Mouse (Mus musculus) midbrain, embryonic 14.5 days (tissue): ENCODE data around the gene Aknad1. TPM values are rescaled to one million over a fixed set of nuclear protein-coding genes. Genes with fewer than 3 reads are reported as not detected.

ENCODE experiments used
- ATAC-seq: fragments of 200-750 bp; cut with Nextera tagmentation; 2 replicates; pipeline ENCODE4 v1.8.0; 2017; ENCODE audit warnings: moderate number of reproducible peaks, moderate library complexity; ENCODE audit not compliant: low FRiP score, low TSS enrichment
- DNase-seq: peaks from one replicate; pipeline ENCODE4 v3.0.0-alpha.2; 2015
- H3K27ac ChIP-seq: fragments of 300-500 bp; sonication (generic); replicated peaks from 2 replicates; pipeline ENCODE4 v1.5.1; 2014; ENCODE audit warnings: mild to moderate bottlenecking, low read depth, low read length, moderate library complexity
- H3K27me3 ChIP-seq: fragments of 300-500 bp; sonication (generic); 2 replicates; pipeline ENCODE4 v1.6.1; 2014; ENCODE audit warnings: low read length, control low read depth, mixed read lengths; ENCODE audit not compliant: control insufficient read depth, insufficient read depth
- H3K36me3 ChIP-seq: fragments of 300-500 bp; sonication (generic); 2 replicates; pipeline ENCODE4 v1.6.1; 2014; ENCODE audit warnings: low read length, control low read depth; ENCODE audit not compliant: control insufficient read depth, insufficient read depth
- H3K4me1 ChIP-seq: fragments of 300-500 bp; sonication (generic); 2 replicates; pipeline ENCODE4 v1.6.1; 2014; ENCODE audit warnings: mild to moderate bottlenecking, antibody characterized with exemption, low read length, control low read depth; ENCODE audit not compliant: control insufficient read depth, insufficient read depth
- H3K4me2 ChIP-seq: fragments of 300-500 bp; sonication (generic); 2 replicates; pipeline ENCODE4 v1.6.1; 2014; ENCODE audit warnings: mild to moderate bottlenecking, low read length, moderate library complexity
- H3K4me3 ChIP-seq: fragments of 300-500 bp; sonication (generic); replicated peaks from 2 replicates; pipeline ENCODE4 v1.5.1; 2014; ENCODE audit warnings: low read depth, low read length
- H3K9ac ChIP-seq: fragments of 300-500 bp; sonication (generic); replicated peaks from 2 replicates; pipeline ENCODE4 v1.6.1; 2014; ENCODE audit warnings: mild to moderate bottlenecking, low read length, moderate library complexity
- H3K9me3 ChIP-seq: fragments of 300-500 bp; sonication (generic); 2 replicates; pipeline ENCODE4 v1.6.1; 2016; ENCODE audit warnings: low read length, control low read depth, mixed read lengths; ENCODE audit not compliant: control insufficient read depth
- WGBS: fragments of 180-500 bp; shearing (Covaris S2); extraction: QIAGEN DNeasy Blood & Tissue Kit; methylation state at CpG from one replicate; pipeline ENCODE4 v1.1.7; 2014; 5-methylcytosine and 5-hydroxymethylcytosine counted together
- polyA plus RNA-seq: library from polyadenylated mRNA; unstranded; fragments of >200 nt; fragmentation: Nextera tagmentation; extraction: Ambion mirVana; gene quantifications from 2 replicates; pipeline ENCODE4 v1.2.1, GENCODE M21; 2014

The Aknad1 gene
- polyA plus RNA-seq, 1 experiment from 2014 or later, result not detected

DNA sequence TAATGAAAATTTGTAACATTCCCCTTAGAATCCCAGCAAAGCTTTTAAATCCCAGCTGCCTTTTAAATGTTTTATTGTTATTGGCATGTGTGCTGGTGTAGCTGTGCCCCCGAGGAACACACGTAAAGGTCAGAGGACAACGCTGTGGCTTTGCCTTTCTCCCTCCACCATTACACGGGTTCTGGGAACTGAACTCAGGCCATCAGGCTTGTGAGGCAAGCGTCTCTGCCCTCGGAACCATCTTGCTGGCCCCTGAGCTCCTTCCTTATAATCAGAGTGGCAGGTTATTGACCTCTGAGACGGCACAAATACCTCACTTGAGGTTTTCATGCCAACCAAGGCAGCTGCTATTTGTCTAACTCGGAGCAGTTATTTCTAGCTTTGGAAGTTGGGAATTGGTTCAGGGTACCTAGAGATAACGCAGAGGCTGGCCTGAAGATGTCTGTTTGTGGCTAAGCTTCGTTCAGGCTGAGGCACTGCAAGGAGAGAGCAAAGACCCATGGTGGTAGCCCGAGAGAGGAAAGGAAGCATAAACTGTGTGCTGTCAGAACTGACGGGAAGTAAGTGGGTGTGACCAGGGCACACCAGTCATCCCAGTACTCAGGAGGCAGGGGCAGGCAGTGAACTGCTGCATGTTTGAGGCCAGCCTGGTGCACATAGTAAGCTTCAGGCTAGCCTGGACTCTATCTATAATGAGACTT, 48.4 kb downstream of the Aknad1 start:
- Histone ChIP-seq H3K9me3 (0 out of 2 replicates have a peak, but pooled peaks cover 5% of the 10 kb centered on the region), H3K27ac (no peak overlapping the region), H3K27me3 (no peaks in the 10 kb centered on the region), H3K36me3 (0 out of 2 replicates have a peak, but pooled peaks cover 3% of the 10 kb centered on the region), H3K4me3 (no peak overlapping the region), H3K4me2 (no peak overlapping the region), H3K9ac (no peak overlapping the region), H3K4me1 (no peaks in the 10 kb centered on the region)
- DNase-seq (no peak), ATAC-seq (no peak)
- WGBS, result 80% methylated on average over 12 of the region's 12 CpGs

DNA sequence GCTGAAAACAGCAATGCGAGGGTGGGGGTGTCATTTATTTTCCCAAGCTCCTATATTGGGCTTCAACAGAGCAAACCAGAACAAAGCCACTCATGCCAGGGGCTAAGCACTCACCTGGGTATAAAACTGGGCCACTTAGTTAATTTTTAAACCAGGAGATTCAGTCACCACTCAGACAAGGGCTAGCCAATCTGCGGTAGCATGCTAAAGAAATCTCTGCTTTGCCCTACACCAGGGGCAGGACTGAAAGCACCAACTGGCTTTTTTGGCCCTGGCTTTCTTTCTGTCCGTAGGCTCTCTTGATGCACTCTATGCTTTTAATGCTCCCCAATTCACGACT, 49.0 kb downstream of the Aknad1 start:
- Histone ChIP-seq H3K9me3 (0 out of 2 replicates have a peak, but pooled peaks cover 5% of the 10 kb centered on the region), H3K4me3 (no peak overlapping the region), H3K36me3 (0 out of 2 replicates have a peak, but pooled peaks cover 3% of the 10 kb centered on the region), H3K27me3 (no peaks in the 10 kb centered on the region), H3K9ac (no peak overlapping the region), H3K4me2 (no peak overlapping the region), H3K27ac (no peak overlapping the region), H3K4me1 (no peaks in the 10 kb centered on the region)
- DNase-seq (no peak), ATAC-seq (no peak)
- 94% methylated on average over 4 of the region's 4 CpGs for WGBS

DNA sequence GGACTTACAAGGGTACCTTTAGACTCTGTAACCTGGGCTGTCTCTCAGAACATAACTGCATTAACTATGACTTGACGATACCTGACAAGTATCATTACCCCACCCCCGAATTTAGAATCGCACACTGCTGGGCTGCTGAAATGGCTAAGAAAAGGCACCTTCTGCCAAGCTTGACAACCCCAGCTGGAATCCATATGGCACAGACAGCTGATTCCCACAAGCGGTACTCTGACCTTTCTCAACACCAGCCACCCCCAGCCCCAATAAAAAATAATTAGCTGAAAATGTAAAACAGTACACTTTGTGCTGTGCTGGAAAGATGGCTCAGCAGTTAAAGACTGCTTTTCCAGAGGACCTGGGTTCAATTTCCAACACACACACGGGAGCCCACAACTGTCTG, 49.8 kb downstream of the Aknad1 start:
- ATAC-seq, result no peak

DNA sequence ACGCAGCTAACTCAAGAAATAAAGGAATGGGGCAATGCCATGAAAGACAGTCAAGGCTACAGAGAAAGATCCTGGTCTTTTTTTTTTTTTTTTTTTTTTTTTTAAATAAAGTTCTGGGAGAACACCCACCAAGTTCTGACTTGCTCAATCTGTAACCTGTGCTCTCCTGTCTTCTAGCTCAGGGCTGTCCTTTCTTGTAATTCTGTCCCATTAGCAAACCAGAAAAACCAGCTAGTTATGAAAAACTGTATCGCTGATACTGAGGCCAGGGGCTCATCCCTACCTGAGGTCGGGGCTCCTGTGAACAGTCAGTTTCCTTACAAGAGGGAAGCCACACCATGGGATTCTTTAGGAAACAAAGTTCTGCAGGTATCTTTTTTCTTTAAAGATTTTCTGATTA, 51.0 kb downstream of the Aknad1 start:
- WGBS, result 83% methylated on average over 3 of the region's 3 CpGs
- no peak overlapping the region for H3K9ac ChIP-seq
- no peaks in the 10 kb centered on the region for H3K9me3 ChIP-seq
- H3K4me2 ChIP-seq, result no peak overlapping the region
- H3K27ac ChIP-seq, result no peak overlapping the region
- ATAC-seq, result no peak
- no peaks in the 10 kb centered on the region for H3K27me3 ChIP-seq
- no peak overlapping the region for H3K4me3 ChIP-seq
- DNase-seq, result no peak
- H3K4me1 ChIP-seq, result no peaks in the 10 kb centered on the region
- H3K36me3 ChIP-seq, result 0 out of 2 replicates have a peak, but pooled peaks cover 11% of the 10 kb centered on the region

More for the DNA sequence above, 49.8 kb downstream of the Aknad1 start:
- no peak for DNase-seq
- Histone ChIP-seq H3K4me3 (no peak overlapping the region), H3K9me3 (0 out of 2 replicates have a peak, but pooled peaks cover 5% of the 10 kb centered on the region), H3K4me1 (no peaks in the 10 kb centered on the region), H3K36me3 (0 out of 2 replicates have a peak, but pooled peaks cover 8% of the 10 kb centered on the region), H3K9ac (no peak overlapping the region), H3K27ac (no peak overlapping the region), H3K4me2 (no peak overlapping the region), H3K27me3 (no peaks in the 10 kb centered on the region)
- WGBS, result 76% methylated on average over 5 of the region's 5 CpGs

DNA sequence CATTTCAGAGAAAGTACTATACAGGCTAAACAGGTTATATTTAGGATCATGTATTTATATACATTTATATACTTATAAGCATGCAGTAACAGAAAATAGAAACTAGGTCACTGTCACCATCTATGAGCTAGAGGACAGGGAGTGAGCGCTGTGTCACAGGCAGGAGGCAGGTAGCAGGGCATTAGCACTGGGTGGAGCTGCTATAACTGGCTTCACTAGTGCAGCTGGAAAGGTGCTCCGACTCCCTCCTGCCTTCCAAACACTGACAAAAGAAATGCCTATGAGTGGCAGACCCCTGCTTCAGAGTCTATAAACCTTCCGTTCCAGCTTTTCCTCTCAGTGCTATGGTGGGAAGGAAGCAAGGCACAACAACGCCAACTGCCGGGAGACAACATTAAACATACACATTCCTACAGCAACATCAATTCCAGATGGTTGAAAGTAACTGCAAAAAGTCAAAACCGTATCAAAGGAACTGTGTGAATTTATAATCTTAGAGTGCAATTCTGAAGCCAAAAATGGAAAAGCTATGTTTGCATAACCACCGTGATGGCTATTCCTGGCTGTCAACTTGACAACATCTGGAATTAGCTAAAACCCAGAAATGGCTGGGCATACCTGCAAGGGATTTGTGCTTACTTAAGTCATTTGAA, 51.7 kb downstream of the Aknad1 start:
- WGBS, result 89% methylated on average over 7 of the region's 7 CpGs
- no peak overlapping the region for H3K27ac ChIP-seq
- DNase-seq (no peak), ATAC-seq (no peak)
- no peak overlapping the region for H3K4me2 ChIP-seq
- H3K9ac ChIP-seq, result no peak overlapping the region
- H3K4me3 ChIP-seq, result no peak overlapping the region
- 0 out of 2 replicates have a peak, but pooled peaks cover 14% of the 10 kb centered on the region for H3K36me3 ChIP-seq
- no peaks in the 10 kb centered on the region for H3K27me3 ChIP-seq
- no peaks in the 10 kb centered on the region for H3K4me1 ChIP-seq
- no peaks in the 10 kb centered on the region for H3K9me3 ChIP-seq

DNA sequence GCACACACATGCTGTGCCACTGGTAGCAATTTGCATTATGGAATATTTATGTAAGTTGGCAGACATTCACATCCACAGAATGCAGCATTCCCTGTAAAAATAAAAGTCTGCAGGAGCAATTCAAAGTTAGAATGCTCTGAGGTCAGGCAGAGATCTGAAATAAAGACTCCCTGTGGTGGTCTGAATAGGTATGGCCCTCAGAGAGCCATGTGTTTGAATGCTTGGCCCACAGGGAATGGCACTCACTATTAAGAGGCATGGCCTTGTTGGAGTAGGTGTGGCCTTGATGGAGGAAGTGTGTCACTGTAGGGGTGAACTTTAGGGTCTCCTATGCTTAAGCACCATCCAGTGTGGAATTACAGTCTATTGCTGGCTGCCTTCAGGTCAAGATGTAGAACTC, 53.0 kb downstream of the Aknad1 start:
- no peak overlapping the region for H3K4me2 ChIP-seq
- H3K4me3 ChIP-seq, result no peak overlapping the region
- H3K9me3 ChIP-seq, result no peaks in the 10 kb centered on the region
- H3K36me3 ChIP-seq, result peaks cover 18% of the 10 kb centered on the region; the same call in 1 of the 2 replicates
- ATAC-seq (no peak), DNase-seq (no peak)
- H3K9ac ChIP-seq, result no peak overlapping the region
- H3K4me1 ChIP-seq, result no peaks in the 10 kb centered on the region
- no peaks in the 10 kb centered on the region for H3K27me3 ChIP-seq
- H3K27ac ChIP-seq, result no peak overlapping the region

DNA sequence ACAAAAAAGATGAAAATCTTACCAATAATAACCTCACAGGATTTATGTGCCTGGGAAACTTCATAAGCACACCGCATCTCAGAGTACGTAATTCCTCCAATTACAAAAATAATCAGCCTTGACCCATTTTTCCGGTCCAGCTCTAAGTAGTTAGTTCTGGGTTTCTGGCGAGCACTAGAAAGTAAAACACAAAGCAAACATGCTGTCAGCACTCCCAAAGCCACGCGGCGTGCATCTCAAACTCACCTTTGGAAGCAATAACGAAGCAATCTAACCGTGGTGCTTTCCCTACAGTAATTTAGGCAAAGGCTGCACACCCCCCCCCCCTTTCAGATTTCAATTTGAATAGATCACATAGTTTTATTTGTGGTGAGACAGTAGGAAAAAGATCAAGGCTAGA, 55.3 kb downstream of the Aknad1 start:
- DNase-seq, result no peak
- Histone ChIP-seq H3K9ac (no peak overlapping the region), H3K4me1 (no peaks in the 10 kb centered on the region), H3K27me3 (no peaks in the 10 kb centered on the region), H3K36me3 (peaks cover 26% of the 10 kb centered on the region), H3K4me3 (no peak overlapping the region), H3K9me3 (no peaks in the 10 kb centered on the region), H3K4me2 (no peak overlapping the region), H3K27ac (no peak overlapping the region)
- no peak for ATAC-seq
- 92% methylated on average over 9 of the region's 9 CpGs for WGBS

DNA sequence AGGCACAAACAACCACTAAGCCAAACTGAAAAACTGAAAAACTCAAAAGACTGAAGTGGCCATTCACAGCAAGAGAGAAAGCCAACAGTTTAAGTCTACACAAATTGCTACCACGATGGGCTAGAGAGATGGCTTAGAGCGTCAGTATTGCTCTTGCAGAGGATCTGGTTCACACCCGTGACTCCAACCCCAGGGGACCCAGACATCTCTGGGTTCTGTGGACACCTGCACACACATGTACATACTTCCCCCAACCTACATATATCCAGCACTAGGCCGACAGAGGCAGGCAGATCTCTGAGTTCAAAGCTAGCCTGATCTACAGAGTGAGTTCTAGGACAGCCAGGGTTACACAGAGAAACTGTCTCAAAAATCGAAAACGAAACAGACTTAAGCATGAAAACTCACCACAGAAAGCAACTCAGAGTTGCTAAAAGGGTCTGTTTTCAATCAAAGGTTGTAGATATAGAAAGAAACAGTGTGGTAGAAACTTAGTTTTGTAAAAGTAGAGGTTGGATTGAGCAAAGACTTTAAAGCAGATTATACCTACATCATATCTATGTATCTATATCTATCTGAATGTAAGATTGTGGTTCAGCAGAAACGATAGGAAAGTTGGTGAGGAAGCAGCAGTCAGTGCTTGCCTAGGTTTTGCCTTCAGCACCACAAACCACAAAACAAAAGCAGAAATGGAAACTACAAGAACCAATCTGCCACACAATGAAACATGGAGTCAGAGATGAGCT, 56.3 kb downstream of the Aknad1 start:
- 92% methylated on average over 7 of the region's 7 CpGs for WGBS
- Histone ChIP-seq H3K9me3 (no peaks in the 10 kb centered on the region), H3K27ac (no peak overlapping the region), H3K4me1 (no peaks in the 10 kb centered on the region), H3K4me2 (no peak overlapping the region), H3K9ac (no peak overlapping the region), H3K4me3 (no peak overlapping the region), H3K27me3 (no peaks in the 10 kb centered on the region), H3K36me3 (peaks cover 36% of the 10 kb centered on the region)
- DNase-seq (no peak), ATAC-seq (no peak)
